Mouse (Mus musculus) ES-Bruce4 (cell line): ENCODE measurements at regions not wholly inside any gene's neighbourhood (a gene's known extent, or its start where the extent isn't known, plus 50 kb on each side); places are given as distances from the start of the nearest gene placed in this dataset.

Source experiments
- H3K27ac ChIP-seq: 2 replicates; pipeline ENCODE4 v1.5.1; 2012; ENCODE audit warnings: low read length, inconsistent platforms; ENCODE audit not compliant: insufficient read depth
- H3K27me3 ChIP-seq: 2 replicates; pipeline ENCODE4 v1.6.1; 2012; ENCODE audit warnings: mild to moderate bottlenecking, low read length, inconsistent platforms; ENCODE audit not compliant: control insufficient read depth, poor library complexity, insufficient read depth, severe bottlenecking
- H3K36me3 ChIP-seq: 2 replicates; pipeline ENCODE4 v1.6.1; 2012; ENCODE audit warnings: inconsistent platforms, mild to moderate bottlenecking, low read length, moderate library complexity; ENCODE audit not compliant: control insufficient read depth, poor library complexity, insufficient read depth, severe bottlenecking
- H3K4me1 ChIP-seq: one replicate; pipeline ENCODE4 v1.8.1; 2011; ENCODE audit warnings: low read length; ENCODE audit not compliant: control insufficient read depth, insufficient read depth
- H3K4me3 ChIP-seq: 2 replicates; pipeline ENCODE4 v1.5.1; 2011; ENCODE audit warnings: low read depth, mild to moderate bottlenecking, low read length
- H3K9ac ChIP-seq: 2 replicates; pipeline ENCODE4 v1.6.1; 2012; ENCODE audit warnings: low read depth, mild to moderate bottlenecking, inconsistent platforms; ENCODE audit not compliant: poor library complexity, severe bottlenecking
- H3K9me3 ChIP-seq: replicated peaks from 2 replicates; pipeline ENCODE4 v1.6.1; 2012; ENCODE audit warnings: mild to moderate bottlenecking, low read length, inconsistent platforms; ENCODE audit not compliant: control insufficient read depth, poor library complexity, insufficient read depth, severe bottlenecking
- CTCF ChIP-seq: IDR thresholded peaks from one replicate; pipeline ENCODE4 v1.8.1; 2011; ENCODE audit warnings: low read depth, low read length
- EP300 ChIP-seq: IDR thresholded peaks from 2 replicates; pipeline ENCODE4 v1.6.1; 2011; ENCODE audit warnings: low read depth, low read length; ENCODE audit not compliant: insufficient read depth
- POLR2A ChIP-seq: IDR thresholded peaks from one replicate; pipeline ENCODE4 v1.8.1; 2011; ENCODE audit warnings: low read length; ENCODE audit not compliant: insufficient read depth

DNA sequence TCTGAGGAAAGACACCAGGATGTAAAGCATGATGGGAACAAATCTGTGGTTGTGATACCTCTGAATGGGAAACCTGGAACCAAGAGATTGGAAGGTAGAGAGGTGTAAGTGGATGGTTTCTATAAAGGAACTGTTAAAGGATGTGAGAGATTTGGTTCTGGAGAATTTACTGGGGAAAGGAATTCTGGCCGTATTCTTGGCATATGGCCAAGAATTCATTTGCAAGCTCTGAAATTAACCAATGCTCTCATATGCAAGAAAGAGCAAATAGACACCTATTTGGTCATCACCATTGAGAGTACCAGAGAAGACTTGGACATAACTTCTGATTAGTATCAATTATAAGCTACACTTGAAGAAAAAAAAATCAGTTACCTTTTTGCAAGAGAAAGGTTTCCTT, 187.3 kb downstream of the Gm11146 start:
- Histone ChIP-seq H3K9ac (no peak overlapping the region), H3K36me3 (no peaks in the 10 kb centered on the region), H3K27ac (no peak overlapping the region), H3K4me3 (no peak overlapping the region), H3K4me1 (no peaks in the 10 kb centered on the region), H3K27me3 (no peaks in the 10 kb centered on the region), H3K9me3 (no peaks in the 10 kb centered on the region)
- TF ChIP-seq EP300 (no peak), CTCF (no peak), POLR2A (no peak)

DNA sequence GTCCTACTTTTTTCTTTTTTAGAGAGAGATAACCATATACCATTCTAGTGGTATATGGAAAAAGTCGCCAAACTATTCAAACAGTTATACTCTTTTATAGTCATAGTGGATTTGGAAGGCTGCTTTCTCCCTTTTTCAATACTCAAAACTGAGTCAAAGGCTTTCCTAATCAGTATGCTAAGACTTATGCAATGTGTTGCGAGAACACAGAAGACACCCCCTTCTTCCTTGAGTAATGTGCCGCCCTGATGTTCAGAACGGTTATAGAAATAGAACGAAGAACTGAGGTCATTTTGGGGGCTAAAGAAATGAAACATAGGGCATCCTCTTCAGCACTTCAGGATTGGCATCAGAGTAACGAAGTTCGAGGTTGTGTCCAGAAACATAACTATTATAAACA, 192.7 kb downstream of the Gm11146 start:
- Histone ChIP-seq H3K9ac (no peak overlapping the region), H3K9me3 (no peaks in the 10 kb centered on the region), H3K4me1 (no peaks in the 10 kb centered on the region), H3K4me3 (no peak overlapping the region), H3K27me3 (no peaks in the 10 kb centered on the region), H3K36me3 (no peaks in the 10 kb centered on the region), H3K27ac (no peak overlapping the region)
- no peak for TF ChIP-seq POLR2A
- no peak for TF ChIP-seq EP300
- TF ChIP-seq CTCF, result no peak

DNA sequence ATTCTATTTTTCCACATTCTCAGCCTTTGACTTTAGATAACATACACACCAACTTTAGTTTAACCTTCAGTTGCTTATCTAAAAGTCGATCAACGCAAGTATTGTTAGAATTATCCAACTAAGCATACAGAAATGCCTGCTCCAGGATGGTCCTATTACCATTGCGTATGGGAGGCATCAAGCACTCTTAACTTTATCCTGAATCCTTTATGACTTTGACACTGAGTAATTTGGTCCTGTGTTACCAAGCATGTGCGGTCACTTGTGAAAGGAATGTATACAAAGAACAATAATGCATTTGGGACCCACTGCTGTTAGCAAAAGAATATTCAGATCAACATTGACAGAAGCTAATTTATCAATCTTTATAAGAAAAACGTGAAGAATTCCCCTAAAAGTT, 194.9 kb downstream of the Gm11146 start:
- H3K9ac ChIP-seq, result no peak overlapping the region
- no peak overlapping the region for H3K4me3 ChIP-seq
- no peaks in the 10 kb centered on the region for H3K9me3 ChIP-seq
- H3K27me3 ChIP-seq, result no peaks in the 10 kb centered on the region
- TF ChIP-seq EP300, result no peak
- no peak for TF ChIP-seq POLR2A
- TF ChIP-seq CTCF, result no peak
- H3K36me3 ChIP-seq, result no peaks in the 10 kb centered on the region
- H3K4me1 ChIP-seq, result no peaks in the 10 kb centered on the region
- no peak overlapping the region for H3K27ac ChIP-seq

DNA sequence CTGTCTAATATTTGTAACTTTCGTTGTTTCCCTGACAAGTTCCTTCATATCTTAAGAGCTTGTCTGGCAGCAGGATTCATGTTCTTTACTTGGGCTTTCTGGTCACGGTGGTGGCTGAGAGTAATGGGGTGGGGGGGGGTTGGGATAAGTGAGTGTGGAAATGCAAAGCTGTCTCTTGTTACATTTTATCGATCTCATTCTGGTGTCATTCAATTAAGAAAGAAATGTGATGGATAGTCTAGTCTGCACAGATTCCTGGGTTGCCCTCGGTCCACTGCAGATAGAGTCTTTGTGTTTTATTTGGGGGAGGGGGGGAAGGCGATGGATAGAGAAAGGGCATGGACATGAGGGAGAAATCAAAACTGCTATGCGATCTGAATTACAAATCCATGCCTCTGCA, 196.0 kb downstream of the Gm11146 start:
- H3K4me1 ChIP-seq, result no peaks in the 10 kb centered on the region
- no peaks in the 10 kb centered on the region for H3K36me3 ChIP-seq
- H3K9ac ChIP-seq, result no peak overlapping the region
- H3K27me3 ChIP-seq, result no peaks in the 10 kb centered on the region
- H3K27ac ChIP-seq, result no peak overlapping the region
- no peak overlapping the region for H3K4me3 ChIP-seq
- H3K9me3 ChIP-seq, result no peaks in the 10 kb centered on the region
- TF ChIP-seq CTCF (no peak), EP300 (no peak), POLR2A (no peak)

DNA sequence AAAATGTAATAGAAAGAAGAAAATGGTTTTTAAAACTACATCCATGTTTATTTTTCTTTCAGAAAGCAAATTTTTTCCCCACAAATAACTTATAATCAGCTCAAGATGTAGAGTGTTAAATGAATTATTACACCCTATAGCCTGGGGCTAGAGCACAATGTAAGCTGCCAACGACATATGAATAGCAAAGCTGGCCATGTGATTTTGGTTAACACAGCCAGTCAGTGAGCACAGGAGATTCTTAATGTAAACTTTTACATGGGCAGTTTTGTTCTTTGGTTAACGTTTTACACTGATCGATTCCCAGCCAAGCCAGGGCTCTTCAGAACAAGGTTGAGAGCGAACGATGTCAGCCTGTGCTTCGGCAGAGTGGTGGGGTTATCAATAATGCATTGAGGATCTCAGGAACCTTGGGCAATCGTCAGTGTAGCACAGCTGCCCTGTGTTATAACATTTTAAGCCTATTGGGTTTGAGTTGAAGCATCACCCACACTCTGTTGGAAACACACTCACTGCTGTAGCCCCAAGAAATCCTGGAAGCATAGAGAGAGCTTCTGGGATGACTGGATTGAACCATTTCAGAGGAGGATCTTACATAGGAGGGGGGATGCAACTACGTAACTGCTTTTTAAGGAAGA, 196.6 kb downstream of the Gm11146 start:
- H3K27ac ChIP-seq, result no peak overlapping the region
- H3K9ac ChIP-seq, result no peak overlapping the region
- H3K36me3 ChIP-seq, result no peaks in the 10 kb centered on the region
- H3K9me3 ChIP-seq, result no peaks in the 10 kb centered on the region
- H3K27me3 ChIP-seq, result no peaks in the 10 kb centered on the region
- H3K4me1 ChIP-seq, result no peaks in the 10 kb centered on the region
- no peak overlapping the region for H3K4me3 ChIP-seq
- no peak for TF ChIP-seq POLR2A
- TF ChIP-seq CTCF, result no peak
- TF ChIP-seq EP300, result no peak

DNA sequence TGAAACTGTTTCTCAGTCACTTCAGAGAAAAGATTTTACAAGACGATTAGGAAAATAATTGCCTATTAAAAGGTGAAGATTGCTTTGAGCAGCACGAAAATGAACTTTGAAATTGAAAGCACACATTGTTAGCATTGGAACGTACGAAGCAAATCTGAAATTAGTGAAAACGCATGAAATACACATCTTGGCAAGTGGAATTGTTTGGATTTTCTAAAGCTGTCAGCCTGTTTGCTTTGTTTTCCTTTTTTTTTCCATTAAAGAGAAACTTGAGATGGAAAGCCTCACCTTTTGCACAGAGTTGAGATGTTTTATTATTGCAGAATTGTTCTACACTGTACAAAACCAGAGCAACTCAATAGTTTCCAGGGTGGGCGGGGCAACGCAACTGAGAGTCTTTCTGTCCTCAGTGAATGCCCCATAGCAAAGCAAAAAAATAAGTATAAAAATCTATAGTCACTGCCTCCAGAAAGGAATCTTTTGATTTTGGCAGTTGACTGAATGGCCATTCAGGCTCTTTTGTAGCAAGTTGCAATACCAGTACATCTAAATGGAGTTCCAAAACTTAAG, 199.1 kb downstream of the Gm11146 start:
- Histone ChIP-seq H3K27ac (no peak overlapping the region), H3K4me1 (peaks cover 2% of the 10 kb centered on the region), H3K9ac (no peak overlapping the region), H3K27me3 (no peaks in the 10 kb centered on the region), H3K4me3 (no peak overlapping the region), H3K36me3 (no peaks in the 10 kb centered on the region), H3K9me3 (no peaks in the 10 kb centered on the region)
- TF ChIP-seq EP300, result no peak
- no peak for TF ChIP-seq CTCF
- no peak for TF ChIP-seq POLR2A
